Mouse (Mus musculus) hindbrain, embryonic 16.5 days (tissue): ENCODE measurements at regions not wholly inside any gene's neighbourhood (a gene's known extent, or its start where the extent isn't known, plus 50 kb on each side); places are given as distances from the start of the nearest gene placed in this dataset.
"Not testable (repeated sequence)": the region's sequence is repeated elsewhere in the genome, so short reads cannot be mapped to it uniquely, and the experiment has no call there.

ENCODE experiments used
- ATAC-seq: fragments of 200-750 bp; cut with Nextera tagmentation; 2 replicates; pipeline ENCODE4 v1.8.0; 2017; ENCODE audit warnings: moderate TSS enrichment, moderate library complexity
- H3K27ac ChIP-seq: fragments of 300-500 bp; sonication (generic); 2 replicates; pipeline ENCODE4 v1.5.1; 2014; ENCODE audit warnings: low read depth, mild to moderate bottlenecking, control low read depth, low read length, moderate library complexity
- H3K27me3 ChIP-seq: fragments of 300-500 bp; sonication (generic); replicated peaks from 2 replicates; pipeline ENCODE4 v1.6.1; 2014; ENCODE audit warnings: low read length; ENCODE audit not compliant: control insufficient read depth, insufficient read depth
- H3K36me3 ChIP-seq: fragments of 300-500 bp; sonication (generic); 2 replicates; pipeline ENCODE4 v1.6.1; 2014; ENCODE audit warnings: mild to moderate bottlenecking, low read length, moderate library complexity, mixed read lengths; ENCODE audit not compliant: control insufficient read depth, insufficient read depth
- H3K4me1 ChIP-seq: fragments of 300-500 bp; sonication (generic); 2 replicates; pipeline ENCODE4 v1.6.1; 2014; ENCODE audit warnings: low read depth, low read length; ENCODE audit not compliant: control insufficient read depth, insufficient read depth
- H3K4me2 ChIP-seq: fragments of 300-500 bp; sonication (generic); 2 replicates; pipeline ENCODE4 v1.6.1; 2014; ENCODE audit warnings: mild to moderate bottlenecking, low read length, control low read depth, moderate library complexity
- H3K4me3 ChIP-seq: fragments of 300-500 bp; sonication (generic); 2 replicates; pipeline ENCODE4 v1.5.1; 2014; ENCODE audit warnings: mild to moderate bottlenecking, low read length, control low read depth, moderate library complexity
- H3K9ac ChIP-seq: fragments of 300-500 bp; sonication (generic); 2 replicates; pipeline ENCODE4 v1.6.1; 2014; ENCODE audit warnings: low read depth, mild to moderate bottlenecking, control low read depth, low read length, moderate library complexity
- H3K9me3 ChIP-seq: fragments of 300-500 bp; sonication (generic); 2 replicates; pipeline ENCODE4 v1.6.1; 2014; ENCODE audit warnings: mild to moderate bottlenecking, low read length, moderate library complexity; ENCODE audit not compliant: control insufficient read depth
- WGBS: fragments of 180-500 bp; shearing (Covaris S2); extraction: QIAGEN DNeasy Blood & Tissue Kit; methylation state at CpG from one replicate; pipeline ENCODE4 v1.1.7; 2014; 5-methylcytosine and 5-hydroxymethylcytosine counted together

GRCm38 (mm10) chr1:102264457-102264856 is 2491.9 kb downstream of the Cntnap5b start:
- H3K9me3 ChIP-seq: peaks cover 13% of the 10 kb centered on the region
- not testable (repeated sequence) for H3K4me2 ChIP-seq, H3K36me3 ChIP-seq, H3K27ac ChIP-seq, ATAC-seq, H3K27me3 ChIP-seq, H3K9ac ChIP-seq, H3K4me1 ChIP-seq, H3K4me3 ChIP-seq
- WGBS: 86% methylated on average over 4 of the region's 4 CpGs

- H3K4me2 ChIP-seq: no peak overlapping the region
- no peaks in the 10 kb centered on the region for H3K9me3 ChIP-seq
- H3K36me3 ChIP-seq: no peaks in the 10 kb centered on the region
- no peak overlapping the region for H3K27ac ChIP-seq
- H3K4me1 ChIP-seq: no peaks in the 10 kb centered on the region
- no peak for ATAC-seq
- H3K9ac ChIP-seq: no peak overlapping the region
- no peak overlapping the region for H3K4me3 ChIP-seq
- no peaks in the 10 kb centered on the region for H3K27me3 ChIP-seq
Measured at GRCm38 (mm10) chr1:102274456-102274855, 2493.9 kb upstream of the Cdh20 start.

DNA sequence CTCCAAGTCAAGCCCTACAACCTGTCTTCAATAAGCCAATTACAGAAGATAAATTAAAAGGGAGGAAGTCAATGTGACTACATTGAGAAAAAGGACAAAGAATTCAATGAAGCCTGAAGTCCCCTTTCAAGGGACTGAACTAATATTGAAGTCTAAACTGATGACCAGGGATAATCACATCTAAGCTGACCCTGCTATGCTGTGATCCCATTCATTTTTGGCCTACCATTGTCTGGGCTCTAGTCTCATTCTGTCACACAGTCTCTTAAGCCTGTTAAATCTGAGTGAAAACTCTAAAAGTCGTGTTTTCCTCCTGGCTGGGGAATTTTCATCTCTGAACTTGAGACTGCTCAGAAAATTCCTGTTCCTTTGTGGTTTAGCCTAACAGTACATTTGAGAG is 2480.0 kb upstream of the Cdh20 start:
- no peak for ATAC-seq
- Histone ChIP-seq H3K27me3 (no peaks in the 10 kb centered on the region), H3K4me2 (no peak overlapping the region), H3K27ac (no peak overlapping the region), H3K4me1 (no peaks in the 10 kb centered on the region), H3K9me3 (no peaks in the 10 kb centered on the region), H3K36me3 (no peaks in the 10 kb centered on the region), H3K9ac (no peak overlapping the region), H3K4me3 (no peak overlapping the region)
- WGBS: 13% methylated on average over 1 of the region's 1 CpGs

DNA sequence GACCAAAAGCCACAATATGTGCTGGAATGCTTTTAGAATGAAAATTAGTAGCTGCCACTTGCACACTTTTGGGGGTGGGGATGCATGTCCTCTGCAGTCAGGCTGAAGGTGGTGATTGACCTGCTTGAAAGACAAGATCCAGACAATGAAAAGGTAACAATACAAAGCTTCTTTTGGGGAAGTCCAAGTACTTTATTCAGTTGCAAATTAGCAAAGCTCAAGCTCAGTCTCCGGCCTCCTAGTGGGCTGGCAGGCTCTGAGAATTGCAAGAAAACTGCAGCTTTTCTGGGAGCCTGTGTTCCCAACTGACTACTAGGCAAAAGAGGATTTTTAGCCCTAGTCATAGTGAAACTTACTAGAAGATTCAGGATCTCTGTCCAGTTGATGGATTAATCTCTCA is 2464.8 kb upstream of the Cdh20 start:
- Histone ChIP-seq H3K36me3 (no peaks in the 10 kb centered on the region), H3K4me1 (no peaks in the 10 kb centered on the region), H3K4me3 (no peak overlapping the region), H3K9me3 (0 out of 2 replicates have a peak, but pooled peaks cover 4% of the 10 kb centered on the region), H3K27ac (no peak overlapping the region), H3K4me2 (no peak overlapping the region), H3K27me3 (no peaks in the 10 kb centered on the region), H3K9ac (no peak overlapping the region)
- 58% methylated on average over 1 of the region's 1 CpGs for WGBS
- no peak for ATAC-seq

GRCm38 (mm10) chr1:102353136-102353535 is 2415.2 kb upstream of the Cdh20 start:
- no peak for ATAC-seq
- H3K9ac ChIP-seq: no peak overlapping the region
- H3K27ac ChIP-seq: no peak overlapping the region
- WGBS: 82% methylated on average over 1 of the region's 1 CpGs
- H3K4me2 ChIP-seq: no peak overlapping the region
- H3K4me3 ChIP-seq: no peak overlapping the region
- H3K36me3 ChIP-seq: no peaks in the 10 kb centered on the region
- H3K9me3 ChIP-seq: no peaks in the 10 kb centered on the region
- no peaks in the 10 kb centered on the region for H3K27me3 ChIP-seq
- H3K4me1 ChIP-seq: no peaks in the 10 kb centered on the region

DNA sequence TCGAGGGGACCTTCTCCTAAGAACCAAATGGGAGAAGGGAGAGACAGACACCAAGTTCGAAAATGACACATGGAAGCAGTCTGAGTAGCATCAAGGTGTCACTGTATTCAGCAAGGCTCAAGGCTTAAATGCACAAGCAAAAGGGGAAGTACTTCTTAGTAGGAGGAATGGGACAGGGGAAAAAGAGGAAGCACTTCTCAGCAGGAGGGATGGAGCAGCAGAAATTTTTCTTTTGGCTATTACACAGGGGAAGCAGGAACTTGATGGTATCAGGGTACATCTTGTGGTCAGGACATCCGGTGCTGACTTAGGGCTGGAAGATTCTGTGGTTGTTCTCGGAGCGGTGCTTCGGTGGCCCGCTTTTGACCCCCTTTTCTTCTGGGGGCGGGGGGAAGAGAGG is 2410.4 kb upstream of the Cdh20 start:
- H3K4me1 ChIP-seq, H3K27me3 ChIP-seq, H3K9ac ChIP-seq, H3K36me3 ChIP-seq, H3K9me3 ChIP-seq, H3K27ac ChIP-seq, ATAC-seq, H3K4me3 ChIP-seq, H3K4me2 ChIP-seq: not testable (repeated sequence)
- 91% methylated on average over 8 of the region's 8 CpGs for WGBS

- ATAC-seq: no peak
- Histone ChIP-seq H3K36me3 (no peaks in the 10 kb centered on the region), H3K4me2 (no peak overlapping the region), H3K9me3 (no peaks in the 10 kb centered on the region), H3K9ac (no peak overlapping the region), H3K4me1 (no peaks in the 10 kb centered on the region), H3K27ac (no peak overlapping the region), H3K4me3 (no peak overlapping the region), H3K27me3 (no peaks in the 10 kb centered on the region)
- WGBS: 86% methylated on average over 1 of the region's 1 CpGs
Measured at GRCm38 (mm10) chr1:102378613-102379012, 2389.7 kb upstream of the Cdh20 start.
